Comparison of ENCODE assay signal across 27 mouse cellular contexts in genomic region chr2:173725819-173726218, GRCm38 (mm10). TPM values are rescaled to one million over a fixed set of nuclear protein-coding genes. Genes with fewer than 3 reads are reported as not detected.
DNase-seq lines count a peak whose midpoint lies in the region; ATAC-seq and TF ChIP-seq lines count a peak whose summit lies in the region.
"Had no signal": no experiment of that assay in that cellular context is flagged by ENCODE, and none has a peak within 500 bp of the region (broad histone marks: within the 10 kb centered on the region; RNA-seq: fewer than 3 reads in every experiment).

No protein-coding gene starts in this region.

- H3K4me1 ChIP-seq in hindbrain, embryonic 10.5 days (replicated peaks), result peaks cover 26% of the 10 kb centered on the region
- peaks cover 2% of the 10 kb centered on the region; the same call in 1 of the 2 replicates for H3K4me1 ChIP-seq in hindbrain, postnatal 0 days (ENCODE audit: insufficient read depth, low read length)
- H3K4me1 ChIP-seq in kidney, embryonic 15.5 days, result peaks cover 28% of the 10 kb centered on the region

- H3K27ac ChIP-seq in hindbrain, embryonic 10.5 days, result peak overlapping the region; percentile 47
- no peak overlapping the region for H3K27ac ChIP-seq in hindbrain, postnatal 0 days
- H3K27ac ChIP-seq in kidney, embryonic 15.5 days, result peak overlapping the region; percentile 29; the same call in 1 of the 2 replicates
- H3K27ac ChIP-seq: embryonic facial prominence, embryonic 10.5 days; embryonic facial prominence, embryonic 12.5 days; forebrain, embryonic 13.5 days; forebrain, embryonic 15.5 days had no signal

- H3K9me3 ChIP-seq in hindbrain, embryonic 10.5 days, result no peaks in the 10 kb centered on the region
- no peaks in the 10 kb centered on the region for H3K9me3 ChIP-seq in hindbrain, postnatal 0 days (ENCODE audit: low read length)
- H3K9me3 ChIP-seq in kidney, embryonic 15.5 days (replicated peaks), result no peaks in the 10 kb centered on the region
- H3K9me3 ChIP-seq: embryonic facial prominence, embryonic 10.5 days; embryonic facial prominence, embryonic 12.5 days; forebrain, embryonic 13.5 days; forebrain, embryonic 15.5 days; G1E had no signal

- no peak overlapping the region for H3K4me2 ChIP-seq in hindbrain, postnatal 0 days (ENCODE audit: low read depth, low read length)
- no peak overlapping the region for H3K4me2 ChIP-seq in kidney, embryonic 15.5 days
- H3K4me2 ChIP-seq: embryonic facial prominence, embryonic 12.5 days; forebrain, embryonic 13.5 days; forebrain, embryonic 15.5 days had no signal

- H3K4me3 ChIP-seq in hindbrain, embryonic 10.5 days, result no peak overlapping the region
- no peak overlapping the region for H3K4me3 ChIP-seq in hindbrain, postnatal 0 days (ENCODE audit: low read length)
- H3K4me3 ChIP-seq in kidney, embryonic 15.5 days (replicated peaks), result no peak overlapping the region
- H3K4me3 ChIP-seq: embryonic facial prominence, embryonic 10.5 days; embryonic facial prominence, embryonic 12.5 days; forebrain, embryonic 13.5 days; forebrain, embryonic 15.5 days had no signal

- TF ChIP-seq CTCF in hindbrain, postnatal 0 days (IDR thresholded peaks at IDR 0.05; ENCODE audit: low read depth), result no peak

- WGBS in hindbrain, embryonic 10.5 days, result 85% methylated on average over 4 of the region's 4 CpGs
- WGBS in hindbrain, postnatal 0 days, result 87% methylated on average over 4 of the region's 4 CpGs
- WGBS in kidney, embryonic 15.5 days, result 82% methylated on average over 4 of the region's 4 CpGs

- H3K36me3 ChIP-seq in hindbrain, embryonic 10.5 days, result no peaks in the 10 kb centered on the region
- no peaks in the 10 kb centered on the region for H3K36me3 ChIP-seq in hindbrain, postnatal 0 days (ENCODE audit: insufficient read depth, low read length)
- H3K36me3 ChIP-seq in kidney, embryonic 15.5 days, result no peaks in the 10 kb centered on the region
- H3K36me3 ChIP-seq: embryonic facial prominence, embryonic 10.5 days; embryonic facial prominence, embryonic 12.5 days; forebrain, embryonic 15.5 days; G1E had no signal

- no peak overlapping the region for H3K9ac ChIP-seq in hindbrain, postnatal 0 days (replicated peaks; ENCODE audit: low read length)
- H3K9ac ChIP-seq in kidney, embryonic 15.5 days, result no peak overlapping the region
- H3K9ac ChIP-seq: embryonic facial prominence, embryonic 12.5 days; forebrain, embryonic 13.5 days; forebrain, embryonic 15.5 days had no signal

- no peak for ATAC-seq in hindbrain, postnatal 0 days
- ATAC-seq in kidney, embryonic 15.5 days (replicated peaks; ENCODE audit: low FRiP score), result no peak
- ATAC-seq: activated CD4-positive, CD25-positive, alpha-beta regulatory T cell, adult 4 months; CD4-positive, CD25-positive, alpha-beta regulatory T cell, adult 4 months; forebrain, embryonic 13.5 days; forebrain, embryonic 15.5 days; Patski had no signal

- DNase-seq in hindbrain, embryonic 10.5 days (ENCODE audit: low spot score), result no peak
- DNase-seq in hindbrain, postnatal 0 days (ENCODE audit: low spot score), result no peak
- no peak for DNase-seq in kidney, adult 11 months
- peak; percentile 64 for DNase-seq in testis, postnatal 14 days (ENCODE audit: low spot score)
- DNase-seq: adrenal gland, adult 8-10 months; B cell, adult 2 months; cerebellum, adult 11-12 months; cerebellum, adult 2 months; cerebellum, adult 9-10 months; cerebellum, postnatal 10 days; cerebellum, postnatal 25 days had no signal

- H3K27me3 ChIP-seq in hindbrain, embryonic 10.5 days (ENCODE audit: insufficient read depth, poor library complexity, severe bottlenecking), result no peaks in the 10 kb centered on the region
- H3K27me3 ChIP-seq in hindbrain, postnatal 0 days (ENCODE audit: insufficient read depth, low read length), result no peaks in the 10 kb centered on the region
- H3K27me3 ChIP-seq in kidney, embryonic 15.5 days, result no peaks in the 10 kb centered on the region
- H3K27me3 ChIP-seq: CH12.LX; embryonic facial prominence, embryonic 12.5 days; forebrain, embryonic 13.5 days; forebrain, embryonic 15.5 days; Patski had no signal

RNA-seq across cellular contexts. Expression of gene 1700010B08Rik, which starts 6.6 kb away (rescaled TPM):
- not detected in 2 replicates for polyA plus RNA-seq in hindbrain, embryonic 10.5 days (2016; fragmentation: Nextera tagmentation; extraction: Ambion mirVana)
- not detected in 2 replicates for total RNA-seq in hindbrain, postnatal 0 days (2014; rRNA removed)
- not detected in 2 replicates for polyA plus RNA-seq in hindbrain, postnatal 0 days (2015; fragmentation: Nextera tagmentation; extraction: Ambion mirVana)
- polyA plus RNA-seq in kidney, embryonic 15.5 days (2015; fragmentation: Nextera tagmentation; extraction: Ambion mirVana), result not detected in 2 replicates
- total RNA-seq: adrenal gland, adult 18-20 months; adrenal gland, postnatal 14 days; adrenal gland, postnatal 36 days; CH12.LX; G1E had no signal
- polyA plus RNA-seq: activated CD4-positive, CD25-positive, alpha-beta regulatory T cell, adult 4 months; CD4-positive, CD25-positive, alpha-beta regulatory T cell, adult 4 months; cerebellum, adult 2 months; cortical plate, adult 2 months; embryonic facial prominence, embryonic 10.5 days; embryonic facial prominence, embryonic 12.5 days; embryonic facial prominence, embryonic 14.5 days; forebrain, embryonic 11.5 days; forebrain, embryonic 13.5 days; forebrain, embryonic 15.5 days; G1E; Patski had no signal

RNA-seq across cellular contexts. Expression of gene Vapb, which starts 11.5 kb away (rescaled TPM):
- 11.7 and 14.9 TPM in 2 replicates for polyA plus RNA-seq in hindbrain, embryonic 10.5 days (2016; fragmentation: Nextera tagmentation; extraction: Ambion mirVana)
- total RNA-seq in hindbrain, postnatal 0 days (2014; rRNA removed), result 31.4 and 34.1 TPM in 2 replicates
- 15.8 and 18.8 TPM in 2 replicates for polyA plus RNA-seq in hindbrain, postnatal 0 days (2015; fragmentation: Nextera tagmentation; extraction: Ambion mirVana)
- 14.0 and 17.9 TPM in 2 replicates for polyA plus RNA-seq in kidney, embryonic 15.5 days (2015; fragmentation: Nextera tagmentation; extraction: Ambion mirVana)
